Mouse (Mus musculus): ENCODE data around the gene Etnk1. TPM values are rescaled to one million over a fixed set of nuclear protein-coding genes. Genes with fewer than 3 reads are reported as not detected.

Gene Etnk1
- polyA plus RNA-seq, 1 experiment = 39.7 TPM

GRCm38 (mm10) chr6:143230888-143231287 lies 63.9 kb downstream of the Etnk1 start:
- Histone ChIP-seq H3K4me3 (ENCODE audit: insufficient read depth, low read length) (no peak overlapping the region), H3K4me1 (ENCODE audit: control insufficient read depth, insufficient read depth, low read length) (peaks cover 4% of the 10 kb centered on the region; the same call in 1 of the 2 replicates), H3K27ac (ENCODE audit: insufficient read depth, low read depth, low read length) (no peak overlapping the region)
- TF ChIP-seq CTCF (IDR thresholded peaks at IDR 0.05; ENCODE audit: low read depth, low read length) = no peak
- no peak for TF ChIP-seq POLR2A (IDR thresholded peaks at IDR 0.05; ENCODE audit: borderline replicate concordance, low read depth, low read length)

- Histone ChIP-seq H3K4me1 (ENCODE audit: control insufficient read depth, insufficient read depth, low read length) (peaks cover 4% of the 10 kb centered on the region; the same call in 1 of the 2 replicates), H3K27ac (ENCODE audit: insufficient read depth, low read depth, low read length) (no peak overlapping the region), H3K4me3 (ENCODE audit: insufficient read depth, low read length) (no peak overlapping the region)
- TF ChIP-seq CTCF (IDR thresholded peaks at IDR 0.05; ENCODE audit: low read depth, low read length) (no peak), POLR2A (IDR thresholded peaks at IDR 0.05; ENCODE audit: borderline replicate concordance, low read depth, low read length) (no peak)
These were observed 65.7 kb downstream of the Etnk1 start for GRCm38 (mm10) chr6:143232718-143233117.

GRCm38 (mm10) chr6:143234868-143235267 lies 67.8 kb downstream of the Etnk1 start:
- no peak overlapping the region for H3K27ac ChIP-seq (ENCODE audit: insufficient read depth, low read depth, low read length)
- no peak for TF ChIP-seq CTCF (IDR thresholded peaks at IDR 0.05; ENCODE audit: low read depth, low read length)
- peaks cover 4% of the 10 kb centered on the region; the same call in 1 of the 2 replicates for H3K4me1 ChIP-seq (ENCODE audit: control insufficient read depth, insufficient read depth, low read length)
- H3K4me3 ChIP-seq (ENCODE audit: insufficient read depth, low read length) = no peak overlapping the region

DNA sequence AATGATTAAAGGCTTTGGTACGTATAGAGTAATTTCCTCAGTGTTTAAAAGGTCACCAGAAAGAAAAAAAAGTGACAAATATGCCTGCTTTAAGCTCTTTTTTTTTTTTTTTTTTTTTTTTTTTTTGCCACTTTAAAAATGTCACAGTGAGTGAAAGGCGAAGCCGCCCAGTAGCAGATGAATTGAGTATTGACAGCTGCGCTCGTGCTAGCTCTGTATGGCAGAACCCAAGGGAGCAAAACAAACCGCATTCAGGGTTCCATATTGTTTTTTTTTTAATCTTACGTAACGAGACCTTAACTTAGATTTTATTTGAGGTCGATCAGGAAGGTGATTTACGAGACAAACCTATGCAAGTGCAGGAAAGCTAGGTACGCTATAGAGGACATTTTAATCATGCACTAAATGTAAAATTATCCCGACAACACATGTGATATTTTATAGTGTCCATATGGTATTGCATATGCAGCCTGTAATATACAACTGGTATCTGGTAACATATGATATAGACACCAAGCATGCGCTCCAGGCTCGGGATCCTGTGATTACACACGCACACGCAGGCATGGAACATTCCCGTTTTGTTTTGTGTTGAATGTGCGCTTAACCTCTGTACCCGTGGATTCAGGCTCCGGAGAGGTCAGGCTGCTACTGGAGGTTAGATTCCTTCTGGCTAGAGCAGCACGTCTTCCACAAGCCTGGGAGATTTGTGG lies 72.5 kb downstream of the Etnk1 start:
- Histone ChIP-seq H3K4me1 (ENCODE audit: control insufficient read depth, insufficient read depth, low read length) (no peaks in the 10 kb centered on the region), H3K27ac (ENCODE audit: insufficient read depth, low read depth, low read length) (no peak overlapping the region), H3K4me3 (ENCODE audit: insufficient read depth, low read length) (no peak overlapping the region)
- TF ChIP-seq POLR2A (IDR thresholded peaks at IDR 0.05; ENCODE audit: borderline replicate concordance, low read depth, low read length) (no peak), CTCF (IDR thresholded peaks at IDR 0.05; ENCODE audit: low read depth, low read length) (no peak)

- Histone ChIP-seq H3K4me1 (ENCODE audit: control insufficient read depth, insufficient read depth, low read length) (no peaks in the 10 kb centered on the region), H3K4me3 (ENCODE audit: insufficient read depth, low read length) (no peak overlapping the region), H3K27ac (ENCODE audit: insufficient read depth, low read depth, low read length) (no peak overlapping the region)
- TF ChIP-seq POLR2A (IDR thresholded peaks at IDR 0.05; ENCODE audit: borderline replicate concordance, low read depth, low read length) = no peak
- TF ChIP-seq CTCF (IDR thresholded peaks at IDR 0.05; ENCODE audit: low read depth, low read length) = no peak
These were observed 76.2 kb downstream of the Etnk1 start for GRCm38 (mm10) chr6:143243191-143243590.

DNA sequence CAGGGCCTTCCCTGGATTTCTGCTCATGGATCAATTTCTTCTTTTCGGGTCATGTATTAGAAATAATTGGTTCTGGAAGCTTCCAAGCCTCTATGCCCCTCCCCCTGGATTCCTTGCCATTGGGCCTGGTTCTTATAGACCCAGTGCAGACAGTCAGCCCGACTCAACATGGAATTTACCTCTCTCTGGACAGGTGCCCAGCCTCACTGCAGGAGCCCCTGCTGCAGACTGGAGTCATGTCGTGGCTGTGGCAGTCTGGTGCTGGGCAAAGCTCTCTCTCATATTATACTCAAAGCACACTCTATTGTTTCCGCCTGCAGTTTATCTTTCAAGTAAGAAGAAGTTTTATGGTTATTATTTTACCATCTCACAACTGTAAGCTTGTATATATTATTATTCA lies 90.9 kb downstream of the Etnk1 start:
- H3K4me1 ChIP-seq (ENCODE audit: control insufficient read depth, insufficient read depth, low read length) = no peaks in the 10 kb centered on the region
- TF ChIP-seq CTCF (IDR thresholded peaks at IDR 0.05; ENCODE audit: low read depth, low read length) (no peak), POLR2A (IDR thresholded peaks at IDR 0.05; ENCODE audit: borderline replicate concordance, low read depth, low read length) (no peak)
- H3K27ac ChIP-seq (ENCODE audit: insufficient read depth, low read depth, low read length) = no peak overlapping the region
- H3K4me3 ChIP-seq (ENCODE audit: insufficient read depth, low read length) = no peak overlapping the region

DNA sequence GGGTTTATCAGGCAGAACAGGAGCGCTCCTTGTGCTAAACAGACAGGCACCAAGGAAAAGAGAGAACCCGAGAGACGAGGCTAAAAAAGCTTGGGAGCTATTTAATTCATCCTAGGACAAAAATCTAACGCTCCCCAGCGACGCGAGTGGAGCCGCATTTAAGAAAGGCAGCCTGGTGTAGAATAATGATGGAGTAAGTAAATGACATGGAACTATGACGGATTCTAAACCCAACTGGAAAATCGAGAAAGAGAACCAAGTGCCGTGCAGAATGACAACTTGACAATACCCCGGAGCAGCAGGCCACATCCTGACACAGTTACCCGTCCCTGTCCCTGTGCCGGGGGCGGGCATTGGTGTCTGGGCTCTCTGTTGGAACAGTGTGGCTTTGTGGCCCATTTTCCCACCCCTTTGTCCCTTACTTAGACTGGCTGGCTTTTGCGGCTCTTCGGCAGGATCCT lies 92.2 kb downstream of the Etnk1 start:
- no peaks in the 10 kb centered on the region for H3K4me1 ChIP-seq (ENCODE audit: control insufficient read depth, insufficient read depth, low read length)
- no peak overlapping the region for H3K27ac ChIP-seq (ENCODE audit: insufficient read depth, low read depth, low read length)
- TF ChIP-seq POLR2A (IDR thresholded peaks at IDR 0.05; ENCODE audit: borderline replicate concordance, low read depth, low read length) (no peak), CTCF (IDR thresholded peaks at IDR 0.05; ENCODE audit: low read depth, low read length) (no peak)
- no peak overlapping the region for H3K4me3 ChIP-seq (ENCODE audit: insufficient read depth, low read length)

GRCm38 (mm10) chr6:143259870-143260559 lies 93.0 kb downstream of the Etnk1 start:
- no peak overlapping the region for H3K4me3 ChIP-seq (ENCODE audit: insufficient read depth, low read length)
- TF ChIP-seq POLR2A (IDR thresholded peaks at IDR 0.05; ENCODE audit: borderline replicate concordance, low read depth, low read length) = no peak
- no peaks in the 10 kb centered on the region for H3K4me1 ChIP-seq (ENCODE audit: control insufficient read depth, insufficient read depth, low read length)
- no peak overlapping the region for H3K27ac ChIP-seq (ENCODE audit: insufficient read depth, low read depth, low read length)

- TF ChIP-seq POLR2A (IDR thresholded peaks at IDR 0.05; ENCODE audit: borderline replicate concordance, low read depth, low read length) (no peak), CTCF (IDR thresholded peaks at IDR 0.05; ENCODE audit: low read depth, low read length) (no peak)
- Histone ChIP-seq H3K27ac (ENCODE audit: insufficient read depth, low read depth, low read length) (no peak overlapping the region), H3K4me3 (ENCODE audit: insufficient read depth, low read length) (no peak overlapping the region), H3K4me1 (ENCODE audit: control insufficient read depth, insufficient read depth, low read length) (no peaks in the 10 kb centered on the region)
These were observed 93.7 kb downstream of the Etnk1 start for GRCm38 (mm10) chr6:143260560-143261288.

DNA sequence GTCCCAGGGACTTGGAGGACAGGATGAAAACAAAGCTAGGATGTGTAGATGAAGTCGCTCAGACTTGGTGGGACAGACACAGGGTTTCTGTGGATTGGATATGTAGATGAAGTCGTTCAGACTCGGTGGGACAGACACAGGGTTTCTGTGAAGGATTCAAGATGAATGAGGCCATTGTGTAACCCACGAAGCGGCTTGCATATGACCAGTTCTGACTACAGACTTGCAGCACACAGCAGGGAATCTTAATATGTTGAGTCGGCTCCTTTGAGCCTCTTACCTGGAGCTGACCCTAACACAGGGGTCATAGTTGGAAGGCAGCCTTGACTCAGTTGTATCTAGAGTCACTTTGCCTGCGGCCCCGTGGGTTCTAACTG lies 94.3 kb downstream of the Etnk1 start:
- Histone ChIP-seq H3K4me3 (ENCODE audit: insufficient read depth, low read length) (no peak overlapping the region), H3K27ac (ENCODE audit: insufficient read depth, low read depth, low read length) (no peak overlapping the region)
- TF ChIP-seq POLR2A (IDR thresholded peaks at IDR 0.05; ENCODE audit: borderline replicate concordance, low read depth, low read length) (no peak), CTCF (IDR thresholded peaks at IDR 0.05; ENCODE audit: low read depth, low read length) (no peak)

More for the DNA sequence above, 94.3 kb downstream of the Etnk1 start:
- no peaks in the 10 kb centered on the region for H3K4me1 ChIP-seq (ENCODE audit: control insufficient read depth, insufficient read depth, low read length)

All from bone marrow macrophage, adult 2 months (primary cell).